Mouse (Mus musculus) embryonic fibroblast, embryonic 13.5 days (primary cell): ENCODE results near the gene Chrd.
A peak's percentile ranks its signal among the peaks of the same experiment; 100 is the strongest.

ENCODE experiments used
- CTCF ChIP-seq: IDR thresholded peaks from 2 replicates; pipeline ENCODE4 v1.5.1; 2011; ENCODE audit warnings: mild to moderate bottlenecking, control low read depth, low read length, moderate library complexity, borderline replicate concordance; ENCODE audit not compliant: insufficient read depth
- POLR2A ChIP-seq: IDR thresholded peaks from 2 replicates; pipeline ENCODE4 v1.6.1; 2011; ENCODE audit warnings: low read depth, mild to moderate bottlenecking, control low read depth, low read length, moderate library complexity

GRCm38 (mm10) chr16:20708939-20709734, 23.8 kb upstream of the Chrd start:
- TF ChIP-seq POLR2A (no peak), CTCF (peak; percentile 26; the same call in 1 of the 2 replicates)
